Mouse (Mus musculus): ENCODE measurements around the gene Adgrl1.
A peak's percentile ranks its signal among the peaks of the same experiment; 100 is the strongest.

- TF ChIP-seq TAL1 (conservative IDR thresholded peaks at IDR 0.05; ENCODE audit: low read depth, low read length) (no peak), CTCF (IDR thresholded peaks at IDR 0.05; ENCODE audit: low read depth, low read length) (peak; percentile 77), POLR2AphosphoS5 (IDR thresholded peaks at IDR 0.05; ENCODE audit: insufficient replicate concordance, low read depth, low read length) (no peak), GATA1 (IDR thresholded peaks at IDR 0.05; ENCODE audit: borderline replicate concordance, low read length) (no peak), GATA2 (IDR thresholded peaks at IDR 0.05; ENCODE audit: borderline replicate concordance, low read depth, low read length) (no peak)
These were observed 21.7 kb downstream of the Adgrl1 start for GRCm38 (mm10) chr8:83921558-83921957.

Data from G1E (cell line).